Mouse (Mus musculus) limb, embryonic 11.5 days (tissue): ENCODE data around the gene Actb. TPM values are rescaled to one million over a fixed set of nuclear protein-coding genes. Genes with fewer than 3 reads are reported as not detected.

ENCODE experiments used
- ATAC-seq: fragments of 200-750 bp; cut with Nextera tagmentation; 2 replicates; pipeline ENCODE4 v1.8.0; 2017; ENCODE audit warnings: low read depth; ENCODE audit not compliant: insufficient number of reproducible peaks, low FRiP score, low TSS enrichment
- DNase-seq: peaks from one replicate; pipeline ENCODE4 v3.0.0-alpha.2; 2015; ENCODE audit warnings: low spot score
- H3K27ac ChIP-seq: fragments of 300-500 bp; sonication (generic); replicated peaks from 2 replicates; pipeline ENCODE4 v1.5.1; 2014; ENCODE audit warnings: low read depth, mild to moderate bottlenecking, low read length
- H3K27me3 ChIP-seq: fragments of 300-500 bp; sonication (generic); 2 replicates; pipeline ENCODE4 v1.6.1; 2014; ENCODE audit warnings: mild to moderate bottlenecking, low read length, mixed read lengths; ENCODE audit not compliant: control insufficient read depth, insufficient read depth
- H3K36me3 ChIP-seq: fragments of 300-500 bp; sonication (generic); 2 replicates; pipeline ENCODE4 v1.6.1; 2014; ENCODE audit warnings: mild to moderate bottlenecking, low read length, moderate library complexity, mixed read lengths; ENCODE audit not compliant: control insufficient read depth, insufficient read depth
- H3K4me1 ChIP-seq: fragments of 300-500 bp; sonication (generic); 2 replicates; pipeline ENCODE4 v1.6.1; 2014; ENCODE audit warnings: low read length, mixed read lengths; ENCODE audit not compliant: control insufficient read depth, insufficient read depth
- H3K4me2 ChIP-seq: fragments of 300-500 bp; sonication (generic); 2 replicates; pipeline ENCODE4 v1.6.1; 2014; ENCODE audit warnings: low read depth, mild to moderate bottlenecking, moderate library complexity; ENCODE audit not compliant: severe bottlenecking
- H3K4me3 ChIP-seq: fragments of 300-500 bp; sonication (generic); 2 replicates; pipeline ENCODE4 v1.5.1; 2014; ENCODE audit warnings: low read depth, low read length
- H3K9ac ChIP-seq: fragments of 300-500 bp; sonication (generic); 2 replicates; pipeline ENCODE4 v1.6.1; 2014; ENCODE audit warnings: mild to moderate bottlenecking, low read length
- H3K9me3 ChIP-seq: fragments of 300-500 bp; sonication (generic); 2 replicates; pipeline ENCODE4 v1.6.1; 2016; ENCODE audit warnings: low read length; ENCODE audit not compliant: control insufficient read depth
- WGBS: fragments of 180-500 bp; shearing (Covaris S2); extraction: QIAGEN DNeasy Blood & Tissue Kit; methylation state at CpG from one replicate; pipeline ENCODE4 v1.1.7; 2014; 5-methylcytosine and 5-hydroxymethylcytosine counted together
- polyA plus RNA-seq: library from polyadenylated mRNA; unstranded; fragments of >200 nt; fragmentation: Nextera tagmentation; extraction: Ambion mirVana; gene quantifications from 2 replicates; pipeline ENCODE4 v1.2.1, GENCODE M21; 2014

Gene Actb
- polyA plus RNA-seq, 1 experiment from 2014 or later = 16,911 TPM

DNA sequence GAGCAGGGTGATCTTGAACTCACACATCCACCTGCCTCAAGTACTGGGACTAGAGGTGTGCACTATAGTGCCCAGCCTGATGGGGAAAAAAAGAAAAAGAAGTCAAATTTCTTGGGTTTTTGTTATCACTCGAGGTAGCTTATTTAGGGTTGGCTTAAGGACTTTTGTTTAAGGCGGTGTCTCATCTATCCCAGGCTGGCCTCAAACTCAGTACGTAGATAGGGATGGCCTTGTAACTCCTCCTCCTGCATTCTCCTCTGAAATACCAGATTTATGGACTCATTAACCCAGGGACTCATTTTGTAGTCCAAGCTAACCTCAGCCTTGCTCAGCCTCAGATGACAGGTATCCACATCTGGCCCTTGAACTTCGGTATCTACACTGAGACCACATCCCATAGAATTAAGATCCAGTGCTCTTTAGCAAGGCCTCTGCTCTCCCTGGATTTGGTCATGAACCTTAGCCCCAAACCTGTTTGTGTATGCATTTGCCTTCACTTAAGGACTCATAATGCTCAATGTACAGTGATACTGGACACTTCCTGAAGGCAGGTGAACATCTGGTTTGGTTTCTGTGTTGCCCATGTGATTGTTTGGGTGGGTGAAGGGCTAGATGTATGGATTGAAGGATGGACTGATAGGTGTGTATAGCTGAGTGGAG is 4.6 kb downstream of the Actb start:
- H3K4me1 ChIP-seq = peaks cover 9% of the 10 kb centered on the region
- no peak overlapping the region for H3K9ac ChIP-seq
- WGBS = 61% methylated on average over 4 of the region's 4 CpGs
- no peak overlapping the region for H3K4me3 ChIP-seq
- H3K27me3 ChIP-seq = no peaks in the 10 kb centered on the region
- H3K27ac ChIP-seq = 0 out of 2 replicates have a peak overlapping the region, but pooled peaks have one; percentile 16
- H3K4me2 ChIP-seq = no peak overlapping the region
- DNase-seq = peak; percentile 63
- H3K36me3 ChIP-seq = peaks cover 42% of the 10 kb centered on the region
- no peak for ATAC-seq
- no peaks in the 10 kb centered on the region for H3K9me3 ChIP-seq

- ATAC-seq (no peak), DNase-seq (peak; percentile 67)
- no peak overlapping the region for H3K4me2 ChIP-seq
- H3K4me1 ChIP-seq = peaks cover 9% of the 10 kb centered on the region
- 89% methylated on average over 7 of the region's 7 CpGs for WGBS
- no peak overlapping the region for H3K9ac ChIP-seq
- peaks cover 42% of the 10 kb centered on the region for H3K36me3 ChIP-seq
- H3K4me3 ChIP-seq = no peak overlapping the region
- no peaks in the 10 kb centered on the region for H3K27me3 ChIP-seq
- H3K27ac ChIP-seq = 0 out of 2 replicates have a peak overlapping the region, but pooled peaks have one; percentile 16
- H3K9me3 ChIP-seq = no peaks in the 10 kb centered on the region
Measured at GRCm38 (mm10) chr5:142901355-142901802, 5.2 kb downstream of the Actb start.

GRCm38 (mm10) chr5:142900651-142901050 is 5.9 kb downstream of the Actb start:
- Histone ChIP-seq H3K9me3 (no peaks in the 10 kb centered on the region), H3K4me2 (no peak overlapping the region), H3K36me3 (peaks cover 40% of the 10 kb centered on the region), H3K27ac (no peak overlapping the region), H3K4me1 (peaks cover 9% of the 10 kb centered on the region), H3K4me3 (no peak overlapping the region), H3K9ac (no peak overlapping the region), H3K27me3 (no peaks in the 10 kb centered on the region)
- ATAC-seq (no peak), DNase-seq (no peak)
- 79% methylated on average over 7 of the region's 7 CpGs for WGBS

DNA sequence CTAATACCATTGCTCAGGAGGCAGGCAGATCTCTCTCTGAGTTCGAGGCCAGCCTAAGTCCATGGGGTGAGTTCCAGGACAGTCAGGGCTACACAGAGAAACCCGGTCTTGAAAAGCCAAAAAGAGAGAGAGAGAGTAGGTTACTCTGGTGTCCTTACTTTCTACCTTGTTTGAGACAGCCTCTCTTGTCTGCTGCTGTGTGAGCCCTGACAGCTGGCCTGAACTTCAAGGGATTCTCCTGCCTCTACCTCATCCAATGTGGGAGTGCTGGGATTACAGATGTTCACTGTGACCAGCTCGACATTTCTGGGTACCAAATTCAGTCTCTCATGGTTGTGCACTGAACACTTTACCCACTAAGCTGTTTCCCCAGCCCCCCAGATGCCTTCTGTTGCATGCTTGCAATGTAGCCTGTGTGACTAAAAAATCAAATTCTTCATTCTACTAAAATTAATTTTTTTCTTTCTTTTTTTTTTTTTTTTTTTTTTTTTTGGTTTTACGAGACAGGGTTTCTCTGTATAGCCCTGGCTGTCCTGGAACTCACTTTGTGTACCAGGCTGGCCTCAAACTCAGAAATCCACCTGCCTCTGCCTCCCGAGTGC is 6.5 kb downstream of the Actb start:
- no peak overlapping the region for H3K4me3 ChIP-seq
- H3K9ac ChIP-seq = no peak overlapping the region
- ATAC-seq (no peak), DNase-seq (no peak)
- no peaks in the 10 kb centered on the region for H3K27me3 ChIP-seq
- no peaks in the 10 kb centered on the region for H3K9me3 ChIP-seq
- H3K27ac ChIP-seq = no peak overlapping the region
- 84% methylated on average over 5 of the region's 5 CpGs for WGBS
- no peak overlapping the region for H3K4me2 ChIP-seq
- peaks cover 35% of the 10 kb centered on the region for H3K36me3 ChIP-seq
- peaks cover 9% of the 10 kb centered on the region for H3K4me1 ChIP-seq

DNA sequence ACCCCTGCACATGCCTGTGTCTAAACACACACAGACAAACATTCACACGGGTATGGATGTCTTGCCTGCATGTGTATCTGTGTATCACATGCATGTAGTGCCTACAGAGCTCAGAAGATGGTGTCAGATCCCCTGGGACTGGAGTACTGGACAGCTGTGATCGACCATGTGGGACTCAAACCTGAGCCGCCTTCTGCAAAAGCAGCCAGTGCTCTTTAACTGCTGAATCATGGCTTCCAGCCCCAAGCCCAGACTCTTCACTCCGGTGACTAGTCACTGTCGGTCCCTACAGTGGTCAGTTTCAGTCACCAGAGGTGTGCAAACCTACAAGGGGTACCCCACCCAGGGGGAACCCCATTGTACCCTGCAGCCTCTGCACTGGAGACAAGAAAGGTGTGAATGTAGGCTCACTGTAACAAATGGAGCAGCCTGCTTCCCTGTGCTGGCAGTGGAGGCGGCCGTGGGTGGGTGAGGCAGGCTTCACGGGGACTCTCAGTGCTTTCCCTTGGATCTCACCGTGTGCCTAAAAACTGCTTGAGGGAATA is 7.4 kb downstream of the Actb start:
- Histone ChIP-seq H3K36me3 (peaks cover 26% of the 10 kb centered on the region), H3K27me3 (no peaks in the 10 kb centered on the region), H3K4me1 (peaks cover 6% of the 10 kb centered on the region), H3K4me3 (no peak overlapping the region), H3K9ac (no peak overlapping the region), H3K27ac (no peak overlapping the region), H3K9me3 (no peaks in the 10 kb centered on the region), H3K4me2 (no peak overlapping the region)
- WGBS = 86% methylated on average over 9 of the region's 9 CpGs
- ATAC-seq (no peak), DNase-seq (no peak)

GRCm38 (mm10) chr5:142898316-142898715 is 8.2 kb downstream of the Actb start:
- Histone ChIP-seq H3K4me1 (peaks cover 10% of the 10 kb centered on the region), H3K4me2 (no peak overlapping the region), H3K27me3 (no peaks in the 10 kb centered on the region), H3K36me3 (peaks cover 20% of the 10 kb centered on the region), H3K4me3 (no peak overlapping the region), H3K27ac (no peak overlapping the region), H3K9ac (no peak overlapping the region), H3K9me3 (no peaks in the 10 kb centered on the region)
- no peak for DNase-seq
- 90% methylated on average over 4 of the region's 4 CpGs for WGBS
- ATAC-seq = no peak

DNA sequence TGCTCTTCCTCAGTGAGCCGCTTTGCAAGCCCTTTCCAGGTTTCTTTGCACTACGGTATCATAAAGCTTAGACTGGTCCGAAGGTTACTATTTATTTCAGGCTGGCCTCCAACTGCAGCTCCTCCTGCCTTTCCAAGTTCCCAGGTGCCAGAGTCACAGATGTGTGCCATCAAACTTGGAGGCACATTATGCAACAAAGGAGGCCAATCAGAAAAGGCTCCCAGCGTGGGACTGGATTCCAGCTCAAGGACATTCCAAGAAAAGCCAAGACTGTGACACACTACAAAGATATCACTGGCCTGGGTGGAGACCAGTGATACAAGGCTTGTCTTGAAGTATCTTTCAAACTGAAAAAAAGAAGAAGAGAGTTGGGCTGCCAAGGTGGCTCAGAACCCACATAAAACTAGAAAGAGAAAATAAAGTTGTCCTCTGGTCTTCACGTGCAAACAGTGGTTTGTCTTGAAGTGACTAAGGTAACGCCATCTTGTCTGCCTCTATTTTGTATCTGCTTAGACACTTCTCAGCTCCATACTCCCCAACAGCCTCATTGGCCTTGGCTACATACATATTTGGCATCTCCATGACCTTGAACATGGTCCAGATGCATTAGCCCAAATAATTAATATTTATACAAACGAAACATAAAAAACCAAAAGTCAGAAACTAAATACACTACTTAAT is 8.8 kb downstream of the Actb start:
- H3K27ac ChIP-seq = no peak overlapping the region
- no peak overlapping the region for H3K4me3 ChIP-seq
- no peak for DNase-seq
- ATAC-seq = no peak
- no peaks in the 10 kb centered on the region for H3K9me3 ChIP-seq
- H3K36me3 ChIP-seq = peaks cover 15% of the 10 kb centered on the region
- no peak overlapping the region for H3K9ac ChIP-seq
- WGBS = 95% methylated on average over 7 of the region's 7 CpGs
- peaks cover 10% of the 10 kb centered on the region for H3K4me1 ChIP-seq
- H3K27me3 ChIP-seq = no peaks in the 10 kb centered on the region
- H3K4me2 ChIP-seq = no peak overlapping the region

- no peak overlapping the region for H3K4me3 ChIP-seq
- no peak for DNase-seq
- H3K36me3 ChIP-seq = peaks cover 9% of the 10 kb centered on the region; the same call in 1 of the 2 replicates
- H3K4me2 ChIP-seq = no peak overlapping the region
- whole genome bisulfite sequencing = 84% methylated on average over 5 of the region's 5 CpGs
- H3K4me1 ChIP-seq = peaks cover 7% of the 10 kb centered on the region
- no peak for ATAC-seq
- H3K9ac ChIP-seq = no peak overlapping the region
- no peaks in the 10 kb centered on the region for H3K9me3 ChIP-seq
- H3K27ac ChIP-seq = no peak overlapping the region
- H3K27me3 ChIP-seq = no peaks in the 10 kb centered on the region
Measured at GRCm38 (mm10) chr5:142896713-142897112, 9.8 kb downstream of the Actb start.
